Mouse (Mus musculus): Measurements from ENCODE around the gene Vmn2r48. TPM values are rescaled to one million over a fixed set of nuclear protein-coding genes. Genes with fewer than 3 reads are reported as not detected.

The Vmn2r48 gene
- polyA plus RNA-seq (2017; shearing (Covaris generic)): not detected

DNA sequence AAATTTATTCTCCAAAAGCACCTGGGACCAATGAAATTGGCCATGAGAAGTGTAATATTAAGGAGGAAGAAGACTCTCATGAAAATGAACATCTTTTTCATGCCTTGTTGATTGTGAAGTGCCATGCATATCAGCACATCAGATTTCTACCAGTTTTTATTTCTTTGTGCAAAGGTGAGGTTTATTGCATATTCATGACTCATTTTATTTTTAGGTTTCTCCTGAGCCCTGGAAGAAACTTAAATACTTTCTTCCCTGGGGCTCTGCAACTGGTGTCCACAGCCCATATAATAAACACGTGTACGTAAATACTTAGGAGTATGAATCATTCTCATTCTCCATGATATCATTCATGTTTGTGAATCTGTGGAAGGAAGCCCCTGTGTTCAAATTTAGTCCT is at the start of gene Vmn2r48:
Gene Vmn2r48, minus strand, starts transcription at position 101 of the 400 bp plus-strand sequence.

DNA sequence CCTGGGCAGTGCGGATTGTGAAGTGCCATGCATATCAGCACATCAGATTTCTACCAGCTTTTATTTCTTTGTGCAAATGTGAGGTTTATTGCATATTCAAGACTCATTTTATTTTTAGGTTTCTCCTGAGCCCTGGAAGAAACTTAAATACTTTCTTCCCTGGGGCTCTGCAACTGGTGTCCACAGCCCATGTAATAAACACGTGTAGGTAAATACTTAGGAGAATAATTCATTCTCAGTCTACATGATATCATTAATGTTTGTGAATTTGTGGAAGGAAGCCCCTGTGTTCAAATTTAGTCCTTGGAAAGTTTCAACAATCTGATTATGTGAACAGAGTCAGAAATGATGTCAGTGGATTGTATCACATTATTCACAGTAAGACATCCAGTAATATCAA is 38.8 kb upstream of the Vmn2r48 start, which contains the start of gene Vmn2r49:
Gene Vmn2r49, minus strand, starts transcription at position 101 of the 400 bp plus-strand sequence.

Other genes starting within 250 kb of the Vmn2r48 start
- not detected for gene Vmn2r46, start 183.0 kb downstream of the Vmn2r48 start, polyA plus RNA-seq (2017; shearing (Covaris generic))
- not detected for gene Vmn2r47, start 112.3 kb downstream of the Vmn2r48 start, polyA plus RNA-seq (2017; shearing (Covaris generic))
- not detected for gene Vmn2r49, start 38.7 kb upstream of the Vmn2r48 start, polyA plus RNA-seq (2017; shearing (Covaris generic))
- gene Vmn2r50, start 99.7 kb upstream of the Vmn2r48 start, polyA plus RNA-seq (2017; shearing (Covaris generic)): not detected
- 0.17 TPM for gene Vmn2r51, start 152.2 kb upstream of the Vmn2r48 start, polyA plus RNA-seq (2017; shearing (Covaris generic))
- gene Vmn2r52, start 223.0 kb upstream of the Vmn2r48 start, polyA plus RNA-seq (2017; shearing (Covaris generic)): 0.10 TPM

Data from effector memory CD4-positive, alpha-beta T cell, adult 7 months (primary cell).